Mouse (Mus musculus): ENCODE data around the gene Lrp2.

DNA sequence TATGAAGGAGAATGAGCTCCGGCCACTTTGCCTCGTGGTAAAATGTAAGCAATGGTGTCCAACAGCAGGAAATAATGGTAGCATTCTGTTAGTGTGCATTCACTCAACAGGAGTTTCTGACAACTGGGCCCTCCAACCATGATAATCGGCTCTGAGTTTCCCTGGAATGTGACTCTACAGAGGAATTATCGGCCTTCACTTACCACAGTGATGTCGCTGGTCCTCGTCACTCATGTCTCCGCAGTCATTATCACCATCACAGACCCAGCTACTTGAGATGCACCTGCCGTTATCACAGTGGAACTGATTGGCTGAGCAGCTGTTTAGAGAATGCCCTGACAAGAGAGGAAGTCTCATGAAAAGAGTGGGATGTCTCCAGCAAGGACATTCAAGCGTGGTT is 110.7 kb downstream of the Lrp2 start:
- no peak for TF ChIP-seq CTCF (conservative IDR thresholded peaks at IDR 0.05 in 1 of 2, IDR thresholded peaks at IDR 0.05 in 1 of 2; ENCODE audit: low read depth in 2 of 2, low read length in 2 of 2)
- no peak for TF ChIP-seq ZMIZ1 (IDR thresholded peaks at IDR 0.05; ENCODE audit: low read depth, low read length)
- no peak for TF ChIP-seq ZNF384 (IDR thresholded peaks at IDR 0.05; ENCODE audit: low read depth, low read length)
- no peak for TF ChIP-seq TCF12 (IDR thresholded peaks at IDR 0.05; ENCODE audit: low read depth, low read length)
- TF ChIP-seq E2F4 (IDR thresholded peaks at IDR 0.05; ENCODE audit: insufficient replicate concordance, low read depth, low read length), result no peak
- TF ChIP-seq EP300 (IDR thresholded peaks at IDR 0.05; ENCODE audit: low read length), result no peak
- TF ChIP-seq MAFK (IDR thresholded peaks at IDR 0.05; ENCODE audit: insufficient replicate concordance, low read length), result no peak
